Mouse (Mus musculus): Measurements from ENCODE around the gene Vmn1r158. TPM values are rescaled to one million over a fixed set of nuclear protein-coding genes. Genes with fewer than 3 reads are reported as not detected.

Gene Vmn1r158
- polyA plus RNA-seq (2012; rRNA removed): not detected in 2 replicates

GRCm38 (mm10) chr7:22790682-22791081, at the start of gene Vmn1r158:
Vmn1r158 (minus strand) TSS chr7:22790782.

GRCm38 (mm10) chr7:22761397-22761796, 29.2 kb downstream of the Vmn1r158 start, which contains the start of gene Vmn1r157:
Vmn1r157 (plus strand) TSS chr7:22761697.

Other genes with a start within 250 kb of the Vmn1r158 start
- gene Gm4201, start 225.4 kb downstream of the Vmn1r158 start, polyA plus RNA-seq (2012; rRNA removed): not detected in 2 replicates
- gene Gm4565, start 202.7 kb downstream of the Vmn1r158 start, polyA plus RNA-seq (2012; rRNA removed): not detected in 2 replicates
- not detected in 2 replicates for gene Vmn1r155, start 132.8 kb downstream of the Vmn1r158 start, polyA plus RNA-seq (2012; rRNA removed)
- not detected in 2 replicates for gene Gm8693, start 98.5 kb downstream of the Vmn1r158 start, polyA plus RNA-seq (2012; rRNA removed)
- gene Gm4567, start 71.1 kb downstream of the Vmn1r158 start, polyA plus RNA-seq (2012; rRNA removed): not detected in 2 replicates
- not detected in 2 replicates for gene Vmn1r157, start 29.1 kb downstream of the Vmn1r158 start, polyA plus RNA-seq (2012; rRNA removed)
- gene Vmn1r159, start 52.8 kb upstream of the Vmn1r158 start, polyA plus RNA-seq (2012; rRNA removed): not detected in 2 replicates
- gene Vmn1r160, start 80.4 kb upstream of the Vmn1r158 start, polyA plus RNA-seq (2012; rRNA removed): not detected in 2 replicates
- not detected in 2 replicates for gene Gm4214, start 193.9 kb upstream of the Vmn1r158 start, polyA plus RNA-seq (2012; rRNA removed)
- not detected in 2 replicates for gene Gm4216, start 229.1 kb upstream of the Vmn1r158 start, polyA plus RNA-seq (2012; rRNA removed)